Mouse (Mus musculus) myocyte (in vitro differentiated cells): Measurements from ENCODE around the gene Panx1.

Experiments used
- CEBPB ChIP-seq: IDR thresholded peaks from 2 replicates; pipeline ENCODE4 v1.6.1; 2011; ENCODE audit warnings: mild to moderate bottlenecking, moderate library complexity; ENCODE audit not compliant: poor library complexity, insufficient read depth, severe bottlenecking
- E2F4 ChIP-seq: IDR thresholded peaks from one replicate; pipeline ENCODE4 v1.6.1; 2011; ENCODE audit warnings: mild to moderate bottlenecking, control low read depth, moderate library complexity; ENCODE audit not compliant: insufficient read depth
- MAX ChIP-seq: IDR thresholded peaks from one replicate; pipeline ENCODE4 v1.6.1; 2011; ENCODE audit warnings: low read depth, mild to moderate bottlenecking, control low read depth
- MYOD1 ChIP-seq, 3 experiments: IDR thresholded peaks; one replicate each; pipeline ENCODE4 v1.6.1; 2011; ENCODE audit warnings: control low read depth in 2 of 3, low read depth in 2 of 3, mild to moderate bottlenecking in 2 of 3, moderate library complexity in 1 of 3; ENCODE audit not compliant: insufficient read length in 2 of 3, control insufficient read depth in 1 of 3
- MYOG ChIP-seq, 3 experiments: IDR thresholded peaks; one replicate each; pipeline ENCODE4 v1.6.1; 2011; ENCODE audit warnings: control low read depth in 2 of 3, low read depth in 2 of 3, mild to moderate bottlenecking in 2 of 3; ENCODE audit not compliant: insufficient read length in 2 of 3, control insufficient read depth in 1 of 3, insufficient read depth in 1 of 3
- POLR2A ChIP-seq: IDR thresholded peaks from one replicate; pipeline ENCODE4 v1.6.1; 2011; ENCODE audit warnings: low read depth, mild to moderate bottlenecking, control low read depth, moderate library complexity; ENCODE audit not compliant: insufficient read length
- SRF ChIP-seq: IDR thresholded peaks from one replicate; pipeline ENCODE4 v1.6.1; 2011; ENCODE audit warnings: low read depth; ENCODE audit not compliant: control insufficient read depth, insufficient read length
- TCF12 ChIP-seq: IDR thresholded peaks from one replicate; pipeline ENCODE4 v1.6.1; 2011; ENCODE audit warnings: mild to moderate bottlenecking, control low read depth; ENCODE audit not compliant: poor library complexity, insufficient read depth, severe bottlenecking
- TCF3 ChIP-seq: IDR thresholded peaks from one replicate; pipeline ENCODE4 v1.6.1; 2011; ENCODE audit warnings: low read depth, control low read depth; ENCODE audit not compliant: insufficient read length
- USF1 ChIP-seq: IDR thresholded peaks from one replicate; pipeline ENCODE4 v1.6.1; 2011; ENCODE audit warnings: low read depth, mild to moderate bottlenecking, control low read depth, moderate library complexity

GRCm38 (mm10) chr9:14967598-14967997, 77.7 kb downstream of the Panx1 start:
- no peak for TF ChIP-seq MAX
- TF ChIP-seq POLR2A, result no peak
- TF ChIP-seq MYOD1 (IDR thresholded peaks at IDR 0.05; ENCODE audit: control insufficient read depth in 1 of 3, insufficient read length in 2 of 3, low read depth in 2 of 3), result no peak
- no peak for TF ChIP-seq E2F4
- no peak for TF ChIP-seq TCF3
- no peak for TF ChIP-seq USF1
- no peak for TF ChIP-seq TCF12
- TF ChIP-seq CEBPB, result no peak
- no peak for TF ChIP-seq MYOG (IDR thresholded peaks at IDR 0.05; ENCODE audit: control insufficient read depth in 1 of 3, insufficient read depth in 1 of 3, insufficient read length in 2 of 3, low read depth in 2 of 3)
- TF ChIP-seq SRF, result no peak
